ENCODE assay signal across 15 mouse cellular contexts in genomic region chr14:76511971-76512370, GRCm38 (mm10). TPM values are rescaled to one million over a fixed set of nuclear protein-coding genes. Genes with fewer than 3 reads are reported as not detected.
A peak's percentile ranks its signal among the peaks of the same experiment; 100 is the strongest.
DNase-seq lines count a peak whose midpoint lies in the region.
"Had no signal": no experiment of that assay in that cellular context is flagged by ENCODE, and none has a peak within 500 bp of the region (broad histone marks: within the 10 kb centered on the region; RNA-seq: fewer than 3 reads in every experiment).

No protein-coding gene starts in this region.

- intact Hi-C loops in left cerebral cortex, postnatal 4 days (cut with DNase I) = no loop called here
- intact Hi-C loops in left cerebral cortex, postnatal 14 days (cut with DNase I) = no loop called here

- DNase-seq in left cerebral cortex, postnatal 4 days = peak; percentile 57
- DNase-seq in left cerebral cortex, postnatal 14 days (ENCODE audit: low spot score in 2 of 2) = no peak
- DNase-seq in retina, embryonic 14.5 days (ENCODE audit: low spot score) = peak; percentile 50
- DNase-seq in retina, postnatal 1 day = no peak
- DNase-seq in NIH3T3 (ENCODE audit: low read depth) = peak; percentile 43
- no peak for DNase-seq in T-cell, adult 2 months (ENCODE audit: low spot score)
- DNase-seq: adrenal gland, adult 8-10 months; adrenal gland, postnatal 25 days; cerebellum, adult 18-20 months; cerebellum, adult 9-10 months; forebrain, postnatal 0 days; gastrocnemius, adult 2 months; gastrocnemius, postnatal 14 days; heart, adult 11 months had no signal

RNA-seq across cellular contexts. Expression of gene Serp2, which starts 44.7 kb away (rescaled TPM):
- total RNA-seq in left cerebral cortex, postnatal 4 days (2021) = 100 to 1,000 TPM; 174 to 175 TPM
- 100 to 1,000 TPM; 161 to 172 TPM for total RNA-seq in left cerebral cortex, postnatal 14 days (2021)
- total RNA-seq: hematopoietic stem cell, adult 5-6 weeks had no signal

Comparison
In these comparisons a context has a peak if more than half of its experiments do, and no peak if none do; other contexts are left out.
1. DNase-seq: peak in left cerebral cortex, postnatal 4 days (single experiment), retina, embryonic 14.5 days (single experiment) and NIH3T3 (single experiment); none in left cerebral cortex, postnatal 14 days (0 of 2), retina, postnatal 1 day (single experiment) and T-cell, adult 2 months (single experiment).